Mouse (Mus musculus): Measurements from ENCODE around the gene Hapln3. TPM values are rescaled to one million over a fixed set of nuclear protein-coding genes. Genes with fewer than 3 reads are reported as not detected.
A peak's percentile ranks its signal among the peaks of the same experiment; 100 is the strongest.

The Hapln3 gene
- polyA plus RNA-seq, 1 experiment from 2014 or later: 2.4 TPM

- H3K4me3 ChIP-seq: no peak overlapping the region
- no peak overlapping the region for H3K9ac ChIP-seq
- WGBS: 48% methylated on average over 4 of the region's 4 CpGs
- H3K27me3 ChIP-seq (replicated peaks): no peaks in the 10 kb centered on the region
- H3K9me3 ChIP-seq (replicated peaks): no peaks in the 10 kb centered on the region
- ATAC-seq (ENCODE audit: insufficient number of reproducible peaks, low FRiP score): no peak
- H3K27ac ChIP-seq (ENCODE audit: poor library complexity, severe bottlenecking): no peak overlapping the region
- peaks cover 17% of the 10 kb centered on the region for H3K4me1 ChIP-seq (replicated peaks)
- H3K4me2 ChIP-seq: no peak overlapping the region
- H3K36me3 ChIP-seq: peaks cover 90% of the 10 kb centered on the region
Measured at GRCm38 (mm10) chr7:79139891-79140591, 9.2 kb upstream of the Hapln3 start.

DNA sequence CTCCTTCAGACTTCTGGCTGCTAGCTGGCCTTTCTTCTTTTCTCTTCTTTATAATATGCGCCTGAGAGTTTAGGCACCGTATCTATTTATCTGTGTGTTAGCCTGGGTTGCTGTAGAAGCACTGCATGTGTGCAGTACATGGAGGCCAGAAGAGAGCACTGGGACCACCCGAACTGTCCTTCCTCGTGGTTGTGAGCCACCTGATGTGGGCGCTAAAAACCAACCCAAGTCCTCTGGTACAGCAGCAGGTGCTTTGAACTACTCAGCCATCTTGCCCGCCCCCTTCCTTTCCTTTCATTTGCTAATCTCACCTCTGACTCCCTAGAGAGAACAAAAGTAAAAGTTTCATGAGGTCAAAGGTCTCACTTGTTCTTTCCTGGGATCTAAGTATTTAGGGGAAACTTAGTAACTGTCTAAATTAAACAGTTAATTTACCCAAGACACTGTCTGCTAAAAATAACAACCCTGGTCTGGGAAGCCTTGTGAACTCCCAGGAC, 8.6 kb upstream of the Hapln3 start:
- H3K4me2 ChIP-seq: no peak overlapping the region
- H3K4me3 ChIP-seq: no peak overlapping the region
- no peak for ATAC-seq (ENCODE audit: insufficient number of reproducible peaks, low FRiP score)
- peaks cover 90% of the 10 kb centered on the region for H3K36me3 ChIP-seq
- 73% methylated on average over 6 of the region's 6 CpGs for WGBS
- H3K27me3 ChIP-seq (replicated peaks): no peaks in the 10 kb centered on the region
- H3K4me1 ChIP-seq (replicated peaks): peaks cover 16% of the 10 kb centered on the region
- no peaks in the 10 kb centered on the region for H3K9me3 ChIP-seq (replicated peaks)
- no peak overlapping the region for H3K27ac ChIP-seq (ENCODE audit: poor library complexity, severe bottlenecking)
- no peak overlapping the region for H3K9ac ChIP-seq

GRCm38 (mm10) chr7:79133391-79133790, 2.6 kb upstream of the Hapln3 start:
- Histone ChIP-seq H3K4me2 (no peak overlapping the region), H3K36me3 (peaks cover 46% of the 10 kb centered on the region), H3K4me1 (replicated peaks) (peaks cover 53% of the 10 kb centered on the region), H3K9me3 (replicated peaks) (no peaks in the 10 kb centered on the region), H3K9ac (no peak overlapping the region), H3K27ac (ENCODE audit: poor library complexity, severe bottlenecking) (no peak overlapping the region), H3K4me3 (no peak overlapping the region), H3K27me3 (replicated peaks) (peaks cover 8% of the 10 kb centered on the region; the same call in 1 of the 2 replicates)
- WGBS: 16% methylated on average over 6 of the region's 6 CpGs
- ATAC-seq (ENCODE audit: insufficient number of reproducible peaks, low FRiP score): no peak

DNA sequence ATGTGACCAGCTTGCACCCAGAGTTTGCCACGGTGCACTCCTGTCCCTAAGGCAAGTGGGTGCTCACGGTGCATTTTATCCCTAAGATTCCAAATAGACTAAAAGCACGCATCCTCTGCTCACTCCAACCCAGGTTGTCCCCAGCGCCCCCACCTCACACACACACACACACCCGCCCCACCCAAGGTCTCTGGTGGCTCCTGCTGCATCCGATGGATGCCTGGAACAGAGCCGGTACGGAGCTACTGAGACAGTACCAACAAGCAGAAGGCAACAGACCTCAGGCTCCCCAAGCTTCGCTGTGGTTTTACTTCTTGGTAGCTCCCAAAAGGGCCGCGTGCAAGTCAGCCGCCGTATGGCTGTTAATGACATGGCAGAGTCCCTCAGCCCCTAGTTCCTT, 433 bp downstream of the Hapln3 start:
- 13% methylated on average over 13 of the region's 13 CpGs for WGBS
- Histone ChIP-seq H3K27ac (ENCODE audit: poor library complexity, severe bottlenecking) (no peak overlapping the region), H3K27me3 (replicated peaks) (peaks cover 8% of the 10 kb centered on the region; the same call in 1 of the 2 replicates), H3K36me3 (peaks cover 19% of the 10 kb centered on the region), H3K9ac (0 out of 2 replicates have a peak overlapping the region, but pooled peaks have one; percentile 49), H3K4me3 (peak overlapping the region; percentile 41), H3K4me2 (peak overlapping the region; percentile 67), H3K9me3 (replicated peaks) (no peaks in the 10 kb centered on the region), H3K4me1 (replicated peaks) (peaks cover 56% of the 10 kb centered on the region)
- no peak for ATAC-seq (ENCODE audit: insufficient number of reproducible peaks, low FRiP score)

GRCm38 (mm10) chr7:79129883-79130282, 935 bp downstream of the Hapln3 start:
- Histone ChIP-seq H3K9ac (0 out of 2 replicates have a peak overlapping the region, but pooled peaks have one; percentile 49), H3K36me3 (peaks cover 14% of the 10 kb centered on the region), H3K27ac (ENCODE audit: poor library complexity, severe bottlenecking) (no peak overlapping the region), H3K4me3 (peak overlapping the region; percentile 41), H3K9me3 (replicated peaks) (no peaks in the 10 kb centered on the region), H3K4me1 (replicated peaks) (peaks cover 58% of the 10 kb centered on the region), H3K4me2 (peak overlapping the region; percentile 67), H3K27me3 (replicated peaks) (peaks cover 8% of the 10 kb centered on the region; the same call in 1 of the 2 replicates)
- WGBS: 16% methylated on average over 8 of the region's 8 CpGs
- ATAC-seq (ENCODE audit: insufficient number of reproducible peaks, low FRiP score): no peak

GRCm38 (mm10) chr7:79123465-79123864, 7.4 kb downstream of the Hapln3 start:
- H3K36me3 ChIP-seq: no peaks in the 10 kb centered on the region
- H3K9ac ChIP-seq: no peak overlapping the region
- no peaks in the 10 kb centered on the region for H3K27me3 ChIP-seq (replicated peaks)
- WGBS: 72% methylated on average over 5 of the region's 5 CpGs
- no peaks in the 10 kb centered on the region for H3K9me3 ChIP-seq (replicated peaks)
- H3K4me2 ChIP-seq: no peak overlapping the region
- H3K4me3 ChIP-seq: no peak overlapping the region
- ATAC-seq (ENCODE audit: insufficient number of reproducible peaks, low FRiP score): no peak
- H3K4me1 ChIP-seq (replicated peaks): 0 out of 2 replicates have a peak, but pooled peaks cover 5% of the 10 kb centered on the region
- H3K27ac ChIP-seq (ENCODE audit: poor library complexity, severe bottlenecking): no peak overlapping the region

GRCm38 (mm10) chr7:79113848-79114247, 17.0 kb downstream of the Hapln3 start:
- Histone ChIP-seq H3K36me3 (no peaks in the 10 kb centered on the region), H3K4me3 (no peak overlapping the region), H3K9me3 (replicated peaks) (no peaks in the 10 kb centered on the region), H3K4me2 (no peak overlapping the region), H3K4me1 (replicated peaks) (no peaks in the 10 kb centered on the region), H3K9ac (no peak overlapping the region), H3K27me3 (replicated peaks) (peaks cover 5% of the 10 kb centered on the region; the same call in 1 of the 2 replicates), H3K27ac (ENCODE audit: poor library complexity, severe bottlenecking) (no peak overlapping the region)
- WGBS: 49% methylated on average over 4 of the region's 4 CpGs
- ATAC-seq (ENCODE audit: insufficient number of reproducible peaks, low FRiP score): no peak

DNA sequence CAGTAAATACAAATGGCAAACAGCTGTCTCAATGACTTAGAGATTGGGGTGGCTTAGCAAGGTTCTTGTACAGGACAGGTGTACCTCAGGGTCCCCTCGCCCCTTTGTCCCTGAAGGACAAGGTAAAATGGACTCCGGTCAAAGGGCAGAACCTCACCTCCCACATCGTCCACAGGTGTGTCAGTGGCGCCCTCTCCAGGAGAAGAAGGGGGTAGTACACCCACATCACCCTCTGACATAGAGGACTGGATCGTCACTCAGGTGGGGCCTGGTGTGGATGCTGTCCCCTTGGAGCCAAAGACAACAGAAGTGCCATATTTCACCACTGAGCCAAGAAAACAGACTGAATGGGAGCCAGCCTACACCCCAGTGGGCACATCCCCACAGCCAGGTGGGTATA, 34.3 kb downstream of the Hapln3 start:
- ATAC-seq (ENCODE audit: insufficient number of reproducible peaks, low FRiP score): no peak
- Histone ChIP-seq H3K4me2 (no peak overlapping the region), H3K36me3 (no peaks in the 10 kb centered on the region), H3K27me3 (replicated peaks) (peaks cover 19% of the 10 kb centered on the region), H3K9ac (no peak overlapping the region), H3K4me3 (no peak overlapping the region), H3K4me1 (replicated peaks) (no peaks in the 10 kb centered on the region), H3K27ac (ENCODE audit: poor library complexity, severe bottlenecking) (no peak overlapping the region), H3K9me3 (replicated peaks) (no peaks in the 10 kb centered on the region)
- 68% methylated on average over 5 of the region's 5 CpGs for WGBS

GRCm38 (mm10) chr7:79089111-79089510, 41.7 kb downstream of the Hapln3 start:
- Histone ChIP-seq H3K4me1 (replicated peaks) (no peaks in the 10 kb centered on the region), H3K4me2 (no peak overlapping the region), H3K9ac (no peak overlapping the region), H3K4me3 (no peak overlapping the region), H3K9me3 (replicated peaks) (no peaks in the 10 kb centered on the region), H3K27me3 (replicated peaks) (0 out of 2 replicates have a peak, but pooled peaks cover 6% of the 10 kb centered on the region), H3K36me3 (no peaks in the 10 kb centered on the region), H3K27ac (ENCODE audit: poor library complexity, severe bottlenecking) (no peak overlapping the region)
- 60% methylated on average over 4 of the region's 4 CpGs for WGBS
- no peak for ATAC-seq (ENCODE audit: insufficient number of reproducible peaks, low FRiP score)

DNA sequence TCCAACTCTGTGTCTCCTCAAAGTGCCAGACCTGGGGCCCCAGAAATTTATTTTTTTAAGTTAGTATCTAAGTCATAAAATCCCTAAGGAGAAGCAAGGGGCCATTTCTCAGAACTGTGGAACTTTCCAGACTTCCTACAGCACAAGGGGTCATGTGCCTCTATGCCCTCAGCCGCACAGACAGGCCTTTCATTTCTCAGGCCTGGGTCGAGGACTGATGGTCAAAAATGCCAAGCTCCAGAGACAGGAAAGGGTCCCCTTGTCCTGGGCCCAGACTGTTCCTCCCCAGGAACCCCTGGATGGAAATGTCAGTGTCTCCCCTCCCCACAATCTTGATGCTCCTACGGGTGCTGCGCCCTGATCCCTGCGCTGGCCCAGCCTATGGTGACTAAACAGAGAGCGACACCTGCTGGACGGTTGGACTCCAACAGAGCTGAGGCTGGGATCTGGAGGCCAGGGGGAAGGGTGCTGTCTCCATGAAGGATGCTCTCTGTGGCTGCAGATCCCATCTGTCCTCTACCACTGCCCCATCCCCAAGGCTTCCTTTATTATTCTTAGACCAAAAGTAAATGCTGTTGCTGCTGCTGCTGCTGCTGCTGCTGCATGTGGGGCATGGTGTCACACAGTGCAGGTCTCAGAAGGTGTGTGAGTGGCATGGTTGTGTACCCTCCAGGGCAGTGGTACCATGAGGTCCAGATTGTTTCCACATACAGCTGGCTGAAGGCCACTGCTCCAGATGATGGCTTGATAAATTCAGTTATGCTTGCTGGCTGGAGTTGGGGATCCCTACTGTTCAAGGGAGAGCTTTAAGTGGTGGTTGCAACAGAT, 50.0 kb downstream of the Hapln3 start:
- H3K4me2 ChIP-seq: no peak overlapping the region
- no peaks in the 10 kb centered on the region for H3K9me3 ChIP-seq (replicated peaks)
- no peak overlapping the region for H3K27ac ChIP-seq (ENCODE audit: poor library complexity, severe bottlenecking)
- no peak overlapping the region for H3K4me3 ChIP-seq
- H3K36me3 ChIP-seq: no peaks in the 10 kb centered on the region
- H3K9ac ChIP-seq: no peak overlapping the region
- WGBS: 25% methylated on average over 7 of the region's 7 CpGs
- no peaks in the 10 kb centered on the region for H3K4me1 ChIP-seq (replicated peaks)
- ATAC-seq (ENCODE audit: insufficient number of reproducible peaks, low FRiP score): peak; percentile 72; the same call in 1 of the 2 replicates
- H3K27me3 ChIP-seq (replicated peaks): peaks cover 34% of the 10 kb centered on the region

DNA sequence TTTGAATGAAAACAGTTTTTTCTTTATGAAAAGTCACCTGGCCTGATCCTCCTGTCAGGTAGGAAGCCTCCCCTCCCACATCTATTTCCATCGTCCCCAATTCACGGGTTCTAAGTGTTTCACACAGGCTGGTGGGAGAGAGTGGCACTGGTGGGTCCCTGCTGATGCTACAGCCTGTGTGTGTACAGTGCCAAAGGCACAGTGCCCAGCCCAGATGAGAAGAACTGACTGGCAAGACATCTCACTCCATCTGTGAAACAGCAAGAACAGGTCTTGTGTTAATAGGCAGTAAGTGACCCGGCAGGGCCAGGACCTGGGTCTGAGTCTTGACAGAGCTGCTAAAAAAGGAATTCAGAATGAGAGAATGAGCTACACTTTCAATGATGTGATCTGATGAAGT, 51.6 kb downstream of the Hapln3 start:
- H3K4me1 ChIP-seq (replicated peaks): no peaks in the 10 kb centered on the region
- WGBS: 64% methylated on average over 3 of the region's 3 CpGs
- no peak for ATAC-seq (ENCODE audit: insufficient number of reproducible peaks, low FRiP score)

More for the DNA sequence above, 51.6 kb downstream of the Hapln3 start:
- no peak overlapping the region for H3K4me2 ChIP-seq
- H3K27me3 ChIP-seq (replicated peaks): peaks cover 37% of the 10 kb centered on the region
- no peak overlapping the region for H3K4me3 ChIP-seq
- no peak overlapping the region for H3K9ac ChIP-seq
- H3K9me3 ChIP-seq (replicated peaks): no peaks in the 10 kb centered on the region
- no peak overlapping the region for H3K27ac ChIP-seq (ENCODE audit: poor library complexity, severe bottlenecking)
- no peaks in the 10 kb centered on the region for H3K36me3 ChIP-seq
